Mouse (Mus musculus) heart, postnatal 0 days (tissue): ENCODE results near the gene Ehmt2.

Source experiments
- CTCF ChIP-seq: IDR thresholded peaks from 2 replicates; pipeline ENCODE4 v1.5.1; 2016; ENCODE audit warnings: antibody characterized with exemption, control low read depth, low read depth
- EP300 ChIP-seq: IDR thresholded peaks from 2 replicates; pipeline ENCODE4 v1.6.1; 2016; ENCODE audit warnings: antibody characterized with exemption, low read depth

DNA sequence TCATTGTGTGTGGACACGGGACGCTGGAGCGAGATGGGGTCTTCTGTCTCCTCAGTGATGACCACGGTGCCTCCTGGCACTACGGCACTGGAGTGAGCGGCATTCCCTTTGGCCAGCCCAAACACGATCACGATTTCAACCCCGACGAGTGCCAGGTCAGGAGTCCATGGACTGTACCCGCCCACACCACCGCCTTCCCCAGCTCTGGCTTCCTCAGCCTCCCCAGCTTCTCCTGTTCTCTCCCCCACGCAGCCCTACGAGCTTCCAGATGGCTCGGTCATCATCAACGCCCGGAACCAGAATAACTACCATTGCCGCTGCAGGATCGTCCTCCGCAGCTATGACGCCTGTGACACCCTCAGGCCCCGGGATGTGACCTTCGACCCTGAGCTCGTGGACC, 35.8 kb downstream of the Ehmt2 start:
- TF ChIP-seq CTCF (no peak), EP300 (no peak)
